Mouse (Mus musculus) myocyte (in vitro differentiated cells): ENCODE results near the gene Tex44.

Source experiments
- MAX ChIP-seq: IDR thresholded peaks from one replicate; pipeline ENCODE4 v1.6.1; 2011; ENCODE audit warnings: low read depth, mild to moderate bottlenecking, control low read depth
- POLR2A ChIP-seq: IDR thresholded peaks from one replicate; pipeline ENCODE4 v1.6.1; 2011; ENCODE audit warnings: low read depth, mild to moderate bottlenecking, control low read depth, moderate library complexity; ENCODE audit not compliant: insufficient read length
- REST ChIP-seq: IDR thresholded peaks from one replicate; pipeline ENCODE4 v1.6.1; 2011; ENCODE audit warnings: mild to moderate bottlenecking, control low read depth, moderate library complexity; ENCODE audit not compliant: insufficient read depth, insufficient read length
- TCF12 ChIP-seq: IDR thresholded peaks from one replicate; pipeline ENCODE4 v1.6.1; 2011; ENCODE audit warnings: mild to moderate bottlenecking, control low read depth; ENCODE audit not compliant: poor library complexity, insufficient read depth, severe bottlenecking

- peak; percentile 60 for TF ChIP-seq POLR2A
- TF ChIP-seq REST, result no peak
- TF ChIP-seq TCF12, result peak; percentile 24
- no peak for TF ChIP-seq MAX
These were observed 44.5 kb downstream of the Tex44 start for GRCm38 (mm10) chr1:86470519-86471181.
